Mouse (Mus musculus): ENCODE results near the gene Mfap4.

Mfap4 gene

GRCm38 (mm10) chr11:61484613-61485540, at the start of gene Mfap4:
TSS of gene Mfap4 (plus strand) at chr11:61485431.
- H3K9me3 ChIP-seq (ENCODE audit: low read length): no peaks in the 10 kb centered on the region
- H3K4me3 ChIP-seq (replicated peaks; ENCODE audit: low read length): peak within 1 kb of the TSS; percentile 60
- H3K4me1 ChIP-seq (replicated peaks; ENCODE audit: low read depth, low read length): peaks cover 74% of the 10 kb centered on the region
- H3K36me3 ChIP-seq (ENCODE audit: insufficient read depth, low read length): peaks cover 23% of the 10 kb centered on the region
- TF ChIP-seq POU5F1 (IDR thresholded peaks at IDR 0.05; ENCODE audit: borderline replicate concordance, low read length): no peak
- TF ChIP-seq CTCF (conservative IDR thresholded peaks at IDR 0.05; ENCODE audit: low read length): no peak
- TF ChIP-seq NANOG (IDR thresholded peaks at IDR 0.05; ENCODE audit: borderline replicate concordance, low read length): no peak
- H3K27me3 ChIP-seq (ENCODE audit: insufficient read depth, low read length): peaks cover 17% of the 10 kb centered on the region

DNA sequence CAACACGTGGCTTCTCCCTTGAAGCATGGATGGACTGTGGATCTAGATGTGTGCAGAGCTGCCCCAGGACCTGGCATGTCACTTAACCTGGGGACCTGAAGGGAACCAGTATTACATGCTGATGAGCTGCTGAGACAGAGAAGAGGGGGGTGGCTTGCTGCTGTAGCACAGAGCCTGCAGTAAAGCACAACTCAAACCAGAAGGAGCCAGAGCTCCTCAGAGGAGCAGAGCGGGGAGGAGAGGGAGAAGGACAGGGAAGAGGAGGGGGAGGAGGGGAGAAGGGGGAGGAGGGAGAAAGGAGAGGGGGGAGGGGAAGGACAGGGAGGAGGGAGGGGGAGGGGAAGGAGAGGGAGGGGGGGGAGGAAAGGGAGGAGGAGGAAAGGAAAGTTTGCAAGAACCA, 48.9 kb upstream of the Mfap4 start:
- H3K4me3 ChIP-seq (replicated peaks; ENCODE audit: low read length): no peak overlapping the region
- H3K4me1 ChIP-seq (replicated peaks; ENCODE audit: low read depth, low read length): peaks cover 4% of the 10 kb centered on the region
- TF ChIP-seq POU5F1 (IDR thresholded peaks at IDR 0.05; ENCODE audit: borderline replicate concordance, low read length) (no peak), CTCF (conservative IDR thresholded peaks at IDR 0.05; ENCODE audit: low read length) (no peak), NANOG (IDR thresholded peaks at IDR 0.05; ENCODE audit: borderline replicate concordance, low read length) (no peak)
- no peaks in the 10 kb centered on the region for H3K9me3 ChIP-seq (ENCODE audit: low read length)
- H3K27me3 ChIP-seq (ENCODE audit: insufficient read depth, low read length): peaks cover 8% of the 10 kb centered on the region; the same call in 1 of the 2 replicates
- H3K36me3 ChIP-seq (ENCODE audit: insufficient read depth, low read length): no peaks in the 10 kb centered on the region

GRCm38 (mm10) chr11:61439170-61439569, 46.1 kb upstream of the Mfap4 start:
- no peak for TF ChIP-seq POU5F1 (IDR thresholded peaks at IDR 0.05; ENCODE audit: borderline replicate concordance, low read length)
- no peak for TF ChIP-seq NANOG (IDR thresholded peaks at IDR 0.05; ENCODE audit: borderline replicate concordance, low read length)
- Histone ChIP-seq H3K4me3 (replicated peaks; ENCODE audit: low read length) (no peak overlapping the region), H3K9me3 (ENCODE audit: low read length) (no peaks in the 10 kb centered on the region), H3K36me3 (ENCODE audit: insufficient read depth, low read length) (no peaks in the 10 kb centered on the region), H3K27me3 (ENCODE audit: insufficient read depth, low read length) (peaks cover 8% of the 10 kb centered on the region; the same call in 1 of the 2 replicates), H3K4me1 (replicated peaks; ENCODE audit: low read depth, low read length) (peaks cover 4% of the 10 kb centered on the region)

- peaks cover 11% of the 10 kb centered on the region for H3K27me3 ChIP-seq (ENCODE audit: insufficient read depth, low read length)
- TF ChIP-seq CTCF (conservative IDR thresholded peaks at IDR 0.05; ENCODE audit: low read length) (no peak), POU5F1 (IDR thresholded peaks at IDR 0.05; ENCODE audit: borderline replicate concordance, low read length) (no peak), NANOG (IDR thresholded peaks at IDR 0.05; ENCODE audit: borderline replicate concordance, low read length) (no peak)
- no peaks in the 10 kb centered on the region for H3K9me3 ChIP-seq (ENCODE audit: low read length)
- H3K36me3 ChIP-seq (ENCODE audit: insufficient read depth, low read length): no peaks in the 10 kb centered on the region
- no peak overlapping the region for H3K4me3 ChIP-seq (replicated peaks; ENCODE audit: low read length)
- no peaks in the 10 kb centered on the region for H3K4me1 ChIP-seq (replicated peaks; ENCODE audit: low read depth, low read length)
Observed at GRCm38 (mm10) chr11:61440416-61440815, 44.8 kb upstream of the Mfap4 start.

GRCm38 (mm10) chr11:61441670-61442069, 43.6 kb upstream of the Mfap4 start:
- H3K4me3 ChIP-seq (replicated peaks; ENCODE audit: low read length): no peak overlapping the region
- peaks cover 11% of the 10 kb centered on the region for H3K27me3 ChIP-seq (ENCODE audit: insufficient read depth, low read length)
- peaks cover 3% of the 10 kb centered on the region; the same call in 1 of the 2 replicates for H3K4me1 ChIP-seq (replicated peaks; ENCODE audit: low read depth, low read length)
- TF ChIP-seq NANOG (IDR thresholded peaks at IDR 0.05; ENCODE audit: borderline replicate concordance, low read length) (no peak), POU5F1 (IDR thresholded peaks at IDR 0.05; ENCODE audit: borderline replicate concordance, low read length) (no peak), CTCF (conservative IDR thresholded peaks at IDR 0.05; ENCODE audit: low read length) (no peak)
- H3K36me3 ChIP-seq (ENCODE audit: insufficient read depth, low read length): no peaks in the 10 kb centered on the region
- H3K9me3 ChIP-seq (ENCODE audit: low read length): no peaks in the 10 kb centered on the region

DNA sequence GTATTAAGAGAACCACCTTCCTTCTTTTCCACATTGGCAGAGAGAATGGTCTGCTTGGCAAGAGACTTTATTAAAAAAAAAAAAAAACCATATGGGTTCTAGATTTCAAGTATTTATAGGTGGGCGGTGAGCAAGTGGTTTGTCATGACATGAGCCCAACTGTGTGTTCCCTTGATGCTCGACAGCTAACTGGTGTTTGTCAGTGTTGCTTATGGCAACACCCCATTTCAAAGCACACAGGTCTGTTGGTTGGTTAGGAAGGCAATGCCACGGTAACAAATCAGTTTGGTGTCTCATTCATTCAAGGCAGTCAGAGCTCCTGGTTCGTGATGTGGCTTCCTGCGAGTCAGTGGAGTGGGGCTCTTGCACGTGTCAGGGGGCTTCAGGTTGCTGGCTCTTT, 41.4 kb upstream of the Mfap4 start:
- peaks cover 19% of the 10 kb centered on the region for H3K27me3 ChIP-seq (ENCODE audit: insufficient read depth, low read length)
- TF ChIP-seq CTCF (conservative IDR thresholded peaks at IDR 0.05; ENCODE audit: low read length) (no peak), NANOG (IDR thresholded peaks at IDR 0.05; ENCODE audit: borderline replicate concordance, low read length) (no peak), POU5F1 (IDR thresholded peaks at IDR 0.05; ENCODE audit: borderline replicate concordance, low read length) (no peak)
- peaks cover 22% of the 10 kb centered on the region for H3K4me1 ChIP-seq (replicated peaks; ENCODE audit: low read depth, low read length)
- H3K9me3 ChIP-seq (ENCODE audit: low read length): no peaks in the 10 kb centered on the region
- H3K36me3 ChIP-seq (ENCODE audit: insufficient read depth, low read length): no peaks in the 10 kb centered on the region
- H3K4me3 ChIP-seq (replicated peaks; ENCODE audit: low read length): no peak overlapping the region

GRCm38 (mm10) chr11:61447296-61447695, 37.9 kb upstream of the Mfap4 start:
- Histone ChIP-seq H3K9me3 (ENCODE audit: low read length) (no peaks in the 10 kb centered on the region), H3K27me3 (ENCODE audit: insufficient read depth, low read length) (peaks cover 47% of the 10 kb centered on the region), H3K4me3 (replicated peaks; ENCODE audit: low read length) (0 out of 2 replicates have a peak overlapping the region, but pooled peaks have one; percentile 2), H3K36me3 (ENCODE audit: insufficient read depth, low read length) (no peaks in the 10 kb centered on the region), H3K4me1 (replicated peaks; ENCODE audit: low read depth, low read length) (peaks cover 40% of the 10 kb centered on the region)
- no peak for TF ChIP-seq NANOG (IDR thresholded peaks at IDR 0.05; ENCODE audit: borderline replicate concordance, low read length)
- TF ChIP-seq POU5F1 (IDR thresholded peaks at IDR 0.05; ENCODE audit: borderline replicate concordance, low read length): no peak
- TF ChIP-seq CTCF (conservative IDR thresholded peaks at IDR 0.05; ENCODE audit: low read length): no peak

DNA sequence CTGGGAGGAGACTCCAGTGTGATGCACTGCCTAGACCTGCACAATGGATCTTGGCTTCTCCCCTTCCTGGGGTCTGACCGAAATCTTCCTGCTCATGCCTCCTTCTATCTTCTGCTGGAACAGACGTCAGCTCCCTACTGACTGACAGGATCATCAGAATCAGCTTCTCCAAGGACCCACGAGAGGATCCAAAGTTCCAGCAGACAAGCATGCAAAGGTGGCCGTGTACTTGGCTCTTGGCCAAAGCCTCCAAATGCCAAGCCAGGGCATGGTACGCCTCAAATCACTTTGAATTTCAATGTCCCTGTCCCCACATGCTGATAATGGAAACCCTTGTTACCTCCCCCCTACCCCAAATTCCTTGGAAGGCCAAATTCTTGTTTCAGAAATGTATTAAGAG, 37.2 kb upstream of the Mfap4 start:
- H3K9me3 ChIP-seq (ENCODE audit: low read length): no peaks in the 10 kb centered on the region
- TF ChIP-seq CTCF (conservative IDR thresholded peaks at IDR 0.05; ENCODE audit: low read length): no peak
- TF ChIP-seq NANOG (IDR thresholded peaks at IDR 0.05; ENCODE audit: borderline replicate concordance, low read length): no peak
- TF ChIP-seq POU5F1 (IDR thresholded peaks at IDR 0.05; ENCODE audit: borderline replicate concordance, low read length): no peak
- H3K36me3 ChIP-seq (ENCODE audit: insufficient read depth, low read length): no peaks in the 10 kb centered on the region

More for the DNA sequence above, 37.2 kb upstream of the Mfap4 start:
- Histone ChIP-seq H3K4me3 (replicated peaks; ENCODE audit: low read length) (no peak overlapping the region), H3K4me1 (replicated peaks; ENCODE audit: low read depth, low read length) (peaks cover 43% of the 10 kb centered on the region), H3K27me3 (ENCODE audit: insufficient read depth, low read length) (peaks cover 55% of the 10 kb centered on the region)

Data from E14TG2a.4 (cell line).